Mouse (Mus musculus): ENCODE data around the gene Nabp2. TPM values are rescaled to one million over a fixed set of nuclear protein-coding genes. Genes with fewer than 3 reads are reported as not detected.
A peak's percentile ranks its signal among the peaks of the same experiment; 100 is the strongest.

Gene Nabp2
- polyA plus RNA-seq, 1 experiment = 93.0 TPM

- Histone ChIP-seq H3K4me3 (ENCODE audit: insufficient read depth, poor library complexity, severe bottlenecking) (no peak overlapping the region), H3K36me3 (ENCODE audit: control insufficient read depth, insufficient read depth) (peaks cover 75% of the 10 kb centered on the region), H3K79me2 (ENCODE audit: control insufficient read depth, insufficient read depth) (no peaks in the 10 kb centered on the region), H3K79me3 (ENCODE audit: low read depth) (no peaks in the 10 kb centered on the region), H3K27me3 (ENCODE audit: control insufficient read depth, insufficient read depth, insufficient read length) (no peaks in the 10 kb centered on the region), H3ac (ENCODE audit: control insufficient read depth, insufficient read length, low read depth) (no peak overlapping the region)
- TF ChIP-seq MYOD1 (IDR thresholded peaks at IDR 0.05; ENCODE audit: control insufficient read depth, insufficient read length, low read depth) (no peak), CTCF (IDR thresholded peaks at IDR 0.05; ENCODE audit: control insufficient read depth, insufficient read depth, insufficient read length) (peak; percentile 16)
Observed at GRCm38 (mm10) chr10:128362568-128362967, 48.7 kb downstream of the Nabp2 start.

- peaks cover 81% of the 10 kb centered on the region for H3K36me3 ChIP-seq (ENCODE audit: control insufficient read depth, insufficient read depth)
- H3K4me3 ChIP-seq (ENCODE audit: insufficient read depth, poor library complexity, severe bottlenecking) = no peak overlapping the region
- H3K79me3 ChIP-seq (ENCODE audit: low read depth) = no peaks in the 10 kb centered on the region
- H3K27me3 ChIP-seq (ENCODE audit: control insufficient read depth, insufficient read depth, insufficient read length) = no peaks in the 10 kb centered on the region
- no peak overlapping the region for H3ac ChIP-seq (ENCODE audit: control insufficient read depth, insufficient read length, low read depth)
- TF ChIP-seq CEBPB (IDR thresholded peaks at IDR 0.05; ENCODE audit: low read depth) (no peak), FOSL1 (IDR thresholded peaks at IDR 0.05; ENCODE audit: insufficient read depth, low read length, poor library complexity, severe bottlenecking) (no peak), USF1 (IDR thresholded peaks at IDR 0.05; ENCODE audit: low read depth) (no peak), MYOD1 (IDR thresholded peaks at IDR 0.05; ENCODE audit: control insufficient read depth, insufficient read length, low read depth) (no peak), CTCF (IDR thresholded peaks at IDR 0.05; ENCODE audit: control insufficient read depth, insufficient read depth, insufficient read length) (no peak), MYOG (IDR thresholded peaks at IDR 0.05; ENCODE audit: control insufficient read depth, extremely low read depth, insufficient read length) (no peak), MAX (IDR thresholded peaks at IDR 0.05) (no peak)
- H3K79me2 ChIP-seq (ENCODE audit: control insufficient read depth, insufficient read depth) = no peaks in the 10 kb centered on the region
Observed at GRCm38 (mm10) chr10:128361836-128362235, 49.5 kb downstream of the Nabp2 start.

GRCm38 (mm10) chr10:128359226-128359625 is 52.1 kb downstream of the Nabp2 start:
- peaks cover 2% of the 10 kb centered on the region for H3K79me3 ChIP-seq (ENCODE audit: low read depth)
- H3K27me3 ChIP-seq (ENCODE audit: control insufficient read depth, insufficient read depth, insufficient read length) = no peaks in the 10 kb centered on the region
- no peak overlapping the region for H3K4me3 ChIP-seq (ENCODE audit: insufficient read depth, poor library complexity, severe bottlenecking)
- TF ChIP-seq USF1 (IDR thresholded peaks at IDR 0.05; ENCODE audit: low read depth) = no peak
- TF ChIP-seq CEBPB (IDR thresholded peaks at IDR 0.05; ENCODE audit: low read depth) = no peak
- no peak for TF ChIP-seq MAX (IDR thresholded peaks at IDR 0.05)
- TF ChIP-seq MYOG (IDR thresholded peaks at IDR 0.05; ENCODE audit: control insufficient read depth, extremely low read depth, insufficient read length) = no peak
- TF ChIP-seq MYOD1 (IDR thresholded peaks at IDR 0.05; ENCODE audit: control insufficient read depth, insufficient read length, low read depth) = no peak
- TF ChIP-seq FOSL1 (IDR thresholded peaks at IDR 0.05; ENCODE audit: insufficient read depth, low read length, poor library complexity, severe bottlenecking) = no peak
- TF ChIP-seq CTCF (IDR thresholded peaks at IDR 0.05; ENCODE audit: control insufficient read depth, insufficient read depth, insufficient read length) = no peak
- no peak overlapping the region for H3ac ChIP-seq (ENCODE audit: control insufficient read depth, insufficient read length, low read depth)
- peaks cover 93% of the 10 kb centered on the region for H3K36me3 ChIP-seq (ENCODE audit: control insufficient read depth, insufficient read depth)
- H3K79me2 ChIP-seq (ENCODE audit: control insufficient read depth, insufficient read depth) = no peaks in the 10 kb centered on the region

GRCm38 (mm10) chr10:128358796-128359195 is 52.5 kb downstream of the Nabp2 start:
- peaks cover 93% of the 10 kb centered on the region for H3K36me3 ChIP-seq (ENCODE audit: control insufficient read depth, insufficient read depth)
- no peak for TF ChIP-seq CEBPB (IDR thresholded peaks at IDR 0.05; ENCODE audit: low read depth)
- no peaks in the 10 kb centered on the region for H3K79me2 ChIP-seq (ENCODE audit: control insufficient read depth, insufficient read depth)
- no peak overlapping the region for H3ac ChIP-seq (ENCODE audit: control insufficient read depth, insufficient read length, low read depth)
- peaks cover 2% of the 10 kb centered on the region for H3K79me3 ChIP-seq (ENCODE audit: low read depth)
- no peak overlapping the region for H3K4me3 ChIP-seq (ENCODE audit: insufficient read depth, poor library complexity, severe bottlenecking)
- H3K27me3 ChIP-seq (ENCODE audit: control insufficient read depth, insufficient read depth, insufficient read length) = no peaks in the 10 kb centered on the region

Small RNA genes within 50 kb of the gene (microRNA-seq; reads per million reads assigned to microRNA genes)
- not detected for gene Gm25361 (ENCODE audit: borderline microRNAs expressed)
- gene Gm26308 (ENCODE audit: borderline microRNAs expressed) = not detected
- gene Mir6914 (ENCODE audit: borderline microRNAs expressed) = 0.56 reads per million, percentile 11 among the genes with 10 or more reads in this experiment
- gene Mir6915 (ENCODE audit: borderline microRNAs expressed) = 1.6 reads per million, percentile 35 among the genes with 10 or more reads in this experiment
- gene Mir8105 (ENCODE audit: borderline microRNAs expressed) = 0.36 reads per million

Other genes starting within 250 kb of the Nabp2 start
- gene Rbms2, start 231.2 kb downstream of the Nabp2 start, polyA plus RNA-seq (2012; fragmentation: generic; extraction: Trizol) = 61.4 TPM
- gene Gls2, start 217.0 kb downstream of the Nabp2 start, polyA plus RNA-seq (2012; fragmentation: generic; extraction: Trizol) = 2.8 TPM
- 13.4 TPM for gene Spryd4, start 199.7 kb downstream of the Nabp2 start, polyA plus RNA-seq (2012; fragmentation: generic; extraction: Trizol)
- not detected for gene Mip, start 185.7 kb downstream of the Nabp2 start, polyA plus RNA-seq (2012; fragmentation: generic; extraction: Trizol)
- 17.7 TPM for gene Timeless, start 179.4 kb downstream of the Nabp2 start, polyA plus RNA-seq (2012; fragmentation: generic; extraction: Trizol)
- gene Apon, start 157.4 kb downstream of the Nabp2 start, polyA plus RNA-seq (2012; fragmentation: generic; extraction: Trizol) = 0.16 TPM
- gene Apof, start 142.8 kb downstream of the Nabp2 start, polyA plus RNA-seq (2012; fragmentation: generic; extraction: Trizol) = not detected
- gene Stat2, start 140.9 kb downstream of the Nabp2 start, polyA plus RNA-seq (2012; fragmentation: generic; extraction: Trizol) = 3.9 TPM
- gene Il23a, start 112.7 kb downstream of the Nabp2 start, polyA plus RNA-seq (2012; fragmentation: generic; extraction: Trizol) = not detected
- gene Pan2, start 108.2 kb downstream of the Nabp2 start, polyA plus RNA-seq (2012; fragmentation: generic; extraction: Trizol) = 5.0 TPM
- 102 TPM for gene Cnpy2, start 89.0 kb downstream of the Nabp2 start, polyA plus RNA-seq (2012; fragmentation: generic; extraction: Trizol)
- gene Cs, start 73.8 kb downstream of the Nabp2 start, polyA plus RNA-seq (2012; fragmentation: generic; extraction: Trizol) = 212 TPM
- 13.7 TPM for gene Coq10a, start 42.5 kb downstream of the Nabp2 start, polyA plus RNA-seq (2012; fragmentation: generic; extraction: Trizol)
- 35.9 TPM for gene Ankrd52, start 34.4 kb downstream of the Nabp2 start, polyA plus RNA-seq (2012; fragmentation: generic; extraction: Trizol)
- gene Slc39a5, start 10.3 kb downstream of the Nabp2 start, polyA plus RNA-seq (2012; fragmentation: generic; extraction: Trizol) = not detected
- gene Rnf41, start 165 bp upstream of the Nabp2 start, polyA plus RNA-seq (2012; fragmentation: generic; extraction: Trizol) = 34.0 TPM
- gene Smarcc2, start 47.8 kb upstream of the Nabp2 start, polyA plus RNA-seq (2012; fragmentation: generic; extraction: Trizol) = 48.4 TPM
- 3,169 TPM for gene Myl6, start 82.7 kb upstream of the Nabp2 start, polyA plus RNA-seq (2012; fragmentation: generic; extraction: Trizol)
- gene Myl6b, start 87.2 kb upstream of the Nabp2 start, polyA plus RNA-seq (2012; fragmentation: generic; extraction: Trizol) = 16.7 TPM
- 120 TPM for gene Esyt1, start 114.4 kb upstream of the Nabp2 start, polyA plus RNA-seq (2012; fragmentation: generic; extraction: Trizol)
- gene Zc3h10, start 136.3 kb upstream of the Nabp2 start, polyA plus RNA-seq (2012; fragmentation: generic; extraction: Trizol) = 13.0 TPM
- 13,760 TPM for gene Rpl41, start 137.8 kb upstream of the Nabp2 start, polyA plus RNA-seq (2012; fragmentation: generic; extraction: Trizol)
- gene Pa2g4, start 154.5 kb upstream of the Nabp2 start, polyA plus RNA-seq (2012; fragmentation: generic; extraction: Trizol) = 232 TPM
- 0.28 TPM for gene Erbb3, start 178.2 kb upstream of the Nabp2 start, polyA plus RNA-seq (2012; fragmentation: generic; extraction: Trizol)
- 2,179 TPM for gene Rps26, start 215.3 kb upstream of the Nabp2 start, polyA plus RNA-seq (2012; fragmentation: generic; extraction: Trizol)
- 0.05 TPM for gene Ikzf4, start 234.5 kb upstream of the Nabp2 start, polyA plus RNA-seq (2012; fragmentation: generic; extraction: Trizol)